Mouse (Mus musculus) embryonic stem cell, embryonic (primary cell): Measurements from ENCODE around the gene Notch2.
"Not testable (repeated sequence)": the region's sequence is repeated elsewhere in the genome, so short reads cannot be mapped to it uniquely, and the experiment has no call there.

Experiments
- CTCF ChIA-PET, 4 experiments: fragments of 300-600 bp in 2 of 4; fragments of 350-600 bp in 2 of 4; sonication (Branson Sonifier 250); formaldehyde crosslinking; loops; one replicate each; lab custom pipeline; 2022; ENCODE audit warnings: inconsistent platforms in 2 of 4; lab: Charles Lee
- POLR2A ChIA-PET, 4 experiments: fragments of 300-600 bp in 2 of 4; fragments of 350-600 bp in 2 of 4; sonication (Branson Sonifier 250); formaldehyde crosslinking; loops; one replicate each; lab custom pipeline; 2022; ENCODE audit warnings: antibody characterized with exemption in 4 of 4, inconsistent platforms in 1 of 4; lab: Charles Lee

The Notch2 gene

DNA sequence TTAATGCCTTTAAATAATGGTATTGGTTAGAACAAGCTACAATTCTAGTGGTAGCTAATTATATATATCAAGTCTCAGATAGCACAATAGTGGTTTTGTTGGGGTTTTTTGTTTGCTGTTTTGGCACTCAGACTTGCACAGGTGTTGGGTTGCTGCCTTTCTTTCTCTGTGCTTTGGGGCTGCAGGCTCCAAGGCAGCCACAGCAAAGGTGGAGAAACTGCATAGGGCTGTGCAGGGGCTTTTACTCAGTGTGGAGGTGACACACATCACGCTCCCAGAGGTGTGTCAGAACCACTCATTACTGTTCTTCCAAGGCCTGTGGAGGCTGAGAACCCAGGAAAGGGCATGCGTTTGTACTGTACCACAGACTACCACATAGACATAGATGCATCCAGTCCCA, 114.4 kb downstream of the Notch2 start:
- CTCF ChIA-PET = no interaction called here
- POLR2A ChIA-PET = no interaction called here

DNA sequence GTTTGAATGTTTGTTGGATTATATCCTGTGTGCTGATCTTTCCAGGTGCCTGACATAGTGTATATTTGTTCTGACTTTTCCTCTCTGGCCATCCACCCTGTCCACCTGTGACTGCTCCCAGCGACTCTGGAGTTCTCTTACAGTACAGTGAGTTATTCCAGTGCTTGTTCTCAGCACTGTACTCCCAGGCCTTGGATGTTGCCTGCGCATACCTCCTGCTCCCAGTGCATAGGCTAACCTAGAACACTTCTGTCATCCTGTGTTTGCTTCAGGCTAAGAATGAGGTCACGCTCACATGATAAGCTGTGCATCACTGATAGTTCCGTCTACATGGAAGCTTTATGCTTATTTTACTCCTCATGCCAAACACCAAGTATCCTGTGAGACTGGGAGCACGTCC, 115.4 kb downstream of the Notch2 start:
- ChIA-PET POLR2A (no interaction called here), CTCF (no interaction called here)

DNA sequence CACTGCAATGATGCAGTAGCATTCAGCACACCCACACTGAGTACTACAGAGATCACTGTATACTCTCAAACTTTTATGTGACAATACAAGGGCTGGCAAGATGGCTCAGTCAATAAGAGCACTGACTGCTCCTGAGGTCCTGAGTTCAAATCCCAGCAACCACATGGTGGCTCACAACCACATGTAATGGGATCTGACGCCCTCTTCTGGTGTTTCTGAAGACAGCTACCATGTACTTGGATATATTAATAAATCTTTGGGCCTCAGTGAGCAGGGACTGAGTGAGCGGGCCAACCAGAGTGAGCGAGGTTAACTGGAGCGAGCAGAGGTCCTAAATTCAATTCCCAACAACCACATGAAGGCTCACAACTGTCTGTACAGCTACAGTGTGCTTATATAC, 118.8 kb downstream of the Notch2 start:
- POLR2A ChIA-PET = not testable (repeated sequence)
- CTCF ChIA-PET = interaction anchor here in 1 of 4 experiments (0.7 kb wide), 1 partner anchor 450 kb away, joined by 3 read pairs; no protein-coding TSS in a partner anchor

DNA sequence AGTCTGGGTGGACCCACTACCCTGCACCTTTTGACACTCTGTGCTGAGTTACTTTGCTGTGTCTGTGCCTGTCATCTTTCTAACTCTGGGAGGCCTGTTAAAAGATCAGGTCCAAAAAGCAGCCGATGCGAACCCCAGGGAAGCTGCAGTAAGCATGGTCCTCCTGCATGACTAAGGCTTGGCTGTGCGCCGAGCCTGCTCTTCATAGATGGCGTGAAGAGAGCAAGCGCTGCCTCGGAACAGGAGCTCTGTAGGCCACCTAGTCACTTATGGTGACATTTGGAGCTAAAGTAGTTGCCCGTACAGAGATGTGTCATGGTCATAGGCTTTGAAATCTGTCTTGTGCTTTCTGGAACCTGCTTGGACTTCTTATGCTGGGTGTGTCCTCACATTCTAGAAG, 119.3 kb downstream of the Notch2 start:
- CTCF ChIA-PET = interaction anchor here in 1 of 4 experiments (0.7 kb wide), 1 partner anchor 451 kb away, joined by 3 read pairs; no protein-coding TSS in a partner anchor
- POLR2A ChIA-PET = no interaction called here

- CTCF ChIA-PET = no interaction called here
- POLR2A ChIA-PET = no interaction called here
These were observed 128.1 kb downstream of the Notch2 start for GRCm38 (mm10) chr3:98141456-98141855.

DNA sequence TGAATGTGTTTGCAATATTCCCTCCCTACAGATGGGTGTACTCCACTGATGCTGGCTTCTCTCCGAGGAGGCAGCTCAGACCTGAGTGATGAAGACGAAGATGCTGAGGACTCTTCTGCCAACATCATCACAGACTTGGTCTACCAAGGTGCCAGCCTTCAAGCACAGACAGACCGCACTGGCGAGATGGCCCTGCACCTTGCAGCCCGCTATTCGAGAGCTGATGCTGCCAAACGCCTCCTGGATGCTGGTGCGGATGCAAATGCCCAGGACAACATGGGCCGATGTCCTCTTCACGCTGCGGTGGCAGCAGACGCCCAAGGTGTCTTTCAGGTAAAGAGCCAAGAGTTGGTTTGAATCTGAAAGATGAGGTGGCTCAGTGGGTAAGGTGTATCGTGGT, 129.5 kb downstream of the Notch2 start:
- ChIA-PET CTCF (no interaction called here), POLR2A (no interaction called here)

- POLR2A ChIA-PET = interaction anchor here in 1 of 4 experiments (0.6 kb wide), 1 partner anchor 202 kb away, joined by 4 read pairs; no protein-coding TSS in a partner anchor
These were observed 131.9 kb downstream of the Notch2 start for GRCm38 (mm10) chr3:98145204-98145603.

GRCm38 (mm10) chr3:98146471-98147410, 133.4 kb downstream of the Notch2 start:
- ChIA-PET CTCF (no interaction called here), POLR2A (no interaction called here)

More at GRCm38 (mm10) chr3:98145204-98145603, 131.9 kb downstream of the Notch2 start:
- CTCF ChIA-PET = interaction anchor here in 1 of 4 experiments (0.6 kb wide), 1 partner anchor 154 kb away, joined by 3 read pairs; no protein-coding TSS in a partner anchor

DNA sequence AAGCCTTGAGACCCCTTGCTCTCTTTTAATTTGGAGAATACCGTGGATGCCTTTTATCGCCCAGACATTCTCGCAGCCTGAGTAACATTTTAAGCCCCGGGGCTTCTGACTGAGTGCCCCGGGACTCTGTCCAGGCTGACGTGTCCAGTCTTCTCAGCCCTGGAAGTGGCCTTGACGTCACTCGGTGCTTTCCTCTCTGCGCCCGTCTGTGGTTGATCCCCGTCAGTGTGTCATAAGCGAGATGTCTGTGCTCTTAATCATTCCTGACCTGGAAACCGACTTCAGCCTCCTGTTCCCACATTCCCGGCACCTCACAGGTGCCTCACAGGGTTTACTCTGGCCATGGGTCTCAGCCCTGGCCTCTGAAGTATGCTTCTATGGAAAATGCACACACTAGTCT, 134.4 kb downstream of the Notch2 start:
- ChIA-PET POLR2A (no interaction called here), CTCF (no interaction called here)

- ChIA-PET POLR2A (no interaction called here), CTCF (no interaction called here)
These were observed 136.6 kb downstream of the Notch2 start for GRCm38 (mm10) chr3:98149881-98150280.

- ChIA-PET CTCF (no interaction called here), POLR2A (no interaction called here)
These were observed 137.7 kb downstream of the Notch2 start for GRCm38 (mm10) chr3:98151016-98151415.

DNA sequence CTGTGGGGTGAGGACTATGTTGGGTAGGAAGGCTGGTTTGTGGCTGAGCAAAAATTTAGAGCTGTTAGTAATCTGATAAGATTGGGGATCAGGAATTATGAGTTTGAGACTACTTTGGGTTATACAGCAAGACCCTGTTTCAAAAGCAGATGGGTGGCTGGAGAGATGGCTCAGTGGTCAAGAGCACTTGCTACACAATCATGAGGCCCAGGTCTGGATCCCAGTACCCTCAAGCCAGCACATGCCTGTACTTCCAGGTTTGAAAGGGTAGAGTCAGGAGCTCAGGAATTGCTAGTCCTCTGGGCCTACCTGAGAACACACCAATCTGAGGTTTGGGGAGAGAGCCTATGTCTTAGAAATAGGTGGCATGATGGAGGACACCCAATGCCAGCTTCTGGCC, 140.1 kb downstream of the Notch2 start:
- ChIA-PET POLR2A (no interaction called here), CTCF (interaction anchor here in 1 of 4 experiments (0.5 kb wide), 1 partner anchor 1080 kb away, joined by 19 read pairs; no protein-coding TSS in a partner anchor)

GRCm38 (mm10) chr3:98156158-98156557, 142.8 kb downstream of the Notch2 start:
- CTCF ChIA-PET = interaction anchor here in 1 of 4 experiments (0.6 kb wide), 1 partner anchor 193 kb away, joined by 3 read pairs; no protein-coding TSS in a partner anchor
- POLR2A ChIA-PET = interaction anchor here in 1 of 4 experiments (0.6 kb wide), 1 partner anchor 737 kb away, joined by 3 read pairs; the partner anchor contains the start of gene Hao2

- ChIA-PET CTCF (no interaction called here), POLR2A (no interaction called here)
These were observed 143.7 kb downstream of the Notch2 start for GRCm38 (mm10) chr3:98157073-98157472.

DNA sequence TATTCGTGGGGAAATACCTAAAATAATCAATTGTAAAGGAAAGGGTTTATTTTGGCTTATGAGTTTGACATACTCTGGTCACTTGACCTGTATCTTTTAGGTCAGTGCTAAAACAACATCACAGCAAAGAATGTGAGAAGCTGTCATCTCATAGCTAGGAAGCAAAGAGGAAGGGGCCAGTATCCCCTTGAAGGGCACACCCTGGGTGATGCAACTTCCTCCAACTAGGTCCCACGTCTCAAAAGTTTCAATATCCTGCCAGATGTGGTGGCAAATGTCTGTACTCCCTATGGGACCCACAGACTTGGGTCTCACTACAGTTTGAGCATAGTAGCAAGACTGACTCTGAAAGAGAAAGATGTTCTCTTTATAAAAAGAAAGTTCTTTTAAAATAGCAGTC, 144.3 kb downstream of the Notch2 start:
- CTCF ChIA-PET = no interaction called here

GRCm38 (mm10) chr3:98158646-98159045, 145.3 kb downstream of the Notch2 start:
- ChIA-PET POLR2A (no interaction called here), CTCF (interaction anchor here in 1 of 4 experiments (0.6 kb wide), 1 partner anchor 448 kb away, joined by 3 read pairs; no protein-coding TSS in a partner anchor)

More for the DNA sequence above, 144.3 kb downstream of the Notch2 start:
- POLR2A ChIA-PET = no interaction called here

DNA sequence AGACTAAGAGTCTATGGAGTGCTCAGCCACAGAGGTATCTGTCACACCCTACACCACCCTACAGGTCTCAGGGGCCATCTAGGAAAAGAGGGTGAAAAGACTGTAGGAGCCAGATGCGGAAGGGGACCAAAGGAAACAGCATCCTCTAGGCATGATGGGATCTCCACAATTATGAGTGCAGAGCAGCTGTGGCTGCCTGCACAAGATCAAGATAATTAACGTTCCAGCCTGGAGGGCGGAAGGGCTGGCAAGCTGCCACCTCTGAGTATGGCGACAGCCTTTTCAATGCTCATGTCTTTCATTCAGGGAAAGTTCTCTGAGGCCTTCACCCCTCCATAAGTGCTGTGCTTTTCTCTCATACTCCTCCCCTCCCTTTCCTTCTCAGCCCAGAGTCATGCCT, 146.0 kb downstream of the Notch2 start:
- CTCF ChIA-PET = interaction anchor here in 1 of 4 experiments (0.6 kb wide), 1 partner anchor 447 kb away, joined by 3 read pairs; no protein-coding TSS in a partner anchor
- POLR2A ChIA-PET = interaction anchor here in 1 of 4 experiments (0.6 kb wide), 1 partner anchor 194 kb away, joined by 9 read pairs; no protein-coding TSS in a partner anchor

DNA sequence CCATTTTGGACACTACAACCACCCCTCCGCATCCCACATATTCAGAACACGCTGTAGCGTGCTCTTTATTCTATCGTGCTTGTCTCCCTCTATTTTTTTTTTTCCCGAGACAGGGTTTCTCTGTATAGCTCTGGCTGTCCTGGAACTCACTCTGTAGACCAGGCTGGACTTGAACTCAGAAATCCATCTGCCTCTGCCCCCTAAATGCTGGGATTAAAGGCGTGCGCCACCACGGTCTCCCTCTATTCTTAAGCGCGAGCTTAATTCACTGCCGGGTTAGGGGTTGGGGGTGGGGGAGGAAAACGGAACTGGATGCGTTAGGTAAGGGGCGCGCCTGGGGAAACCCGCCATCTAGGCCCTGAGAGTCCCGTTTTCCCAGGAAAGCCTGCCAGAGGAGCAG, 147.0 kb downstream of the Notch2 start, which contains the start of gene Adam30:
Gene Adam30 (plus strand): TSS at position 301 of the 400 bp plus-strand sequence.
- POLR2A ChIA-PET = interaction anchor here in 1 of 4 experiments (0.7 to 1.5 kb wide), 2 partner anchors 130 to 147 kb away, joined by 3 read pairs; partner anchors contain the start of gene Notch2
- CTCF ChIA-PET = no interaction called here

GRCm38 (mm10) chr3:98178340-98178739, 165.0 kb downstream of the Notch2 start:
- ChIA-PET CTCF (no interaction called here), POLR2A (interaction anchor here in 1 of 4 experiments (0.5 kb wide), 1 partner anchor 45 kb away, joined by 5 read pairs; no protein-coding TSS in a partner anchor)
